Mouse (Mus musculus): ENCODE data around the gene Crebl2. TPM values are rescaled to one million over a fixed set of nuclear protein-coding genes. Genes with fewer than 3 reads are reported as not detected.

The Crebl2 gene
- polyA plus RNA-seq, 1 experiment from 2014 or later = 2.2 TPM

DNA sequence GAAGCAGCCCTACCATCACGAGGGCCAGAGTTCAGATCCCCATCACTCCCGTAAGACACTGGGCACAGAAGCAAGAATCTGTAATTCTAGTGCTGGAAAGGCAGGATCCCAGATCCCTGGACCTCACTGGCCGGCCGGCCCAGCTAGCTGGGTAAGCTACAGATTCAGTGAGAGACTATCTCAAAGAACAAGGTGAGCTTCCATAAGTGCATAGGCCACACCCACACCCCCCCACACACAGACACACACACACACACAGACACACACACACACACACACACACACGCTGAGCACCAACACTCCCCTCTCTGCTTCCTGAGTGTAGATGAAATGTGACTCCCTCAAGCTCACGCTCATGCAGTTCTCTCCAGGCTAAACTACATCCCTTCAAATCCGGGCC lies 60.5 kb downstream of the Crebl2 start:
- peaks cover 11% of the 10 kb centered on the region for H3K4me1 ChIP-seq (replicated peaks)
- H3K4me3 ChIP-seq = no peak overlapping the region
- H3K9ac ChIP-seq = no peak overlapping the region
- peaks cover 4% of the 10 kb centered on the region; the same call in 1 of the 2 replicates for H3K27me3 ChIP-seq
- no peak overlapping the region for H3K27ac ChIP-seq
- 77% methylated on average over 7 of the region's 7 CpGs for WGBS
- ATAC-seq (replicated peaks; ENCODE audit: insufficient number of reproducible peaks, insufficient read depth, low FRiP score, low read depth) = no peak
- no peaks in the 10 kb centered on the region for H3K36me3 ChIP-seq
- no peaks in the 10 kb centered on the region for H3K9me3 ChIP-seq (replicated peaks)
- H3K4me2 ChIP-seq = no peak overlapping the region

DNA sequence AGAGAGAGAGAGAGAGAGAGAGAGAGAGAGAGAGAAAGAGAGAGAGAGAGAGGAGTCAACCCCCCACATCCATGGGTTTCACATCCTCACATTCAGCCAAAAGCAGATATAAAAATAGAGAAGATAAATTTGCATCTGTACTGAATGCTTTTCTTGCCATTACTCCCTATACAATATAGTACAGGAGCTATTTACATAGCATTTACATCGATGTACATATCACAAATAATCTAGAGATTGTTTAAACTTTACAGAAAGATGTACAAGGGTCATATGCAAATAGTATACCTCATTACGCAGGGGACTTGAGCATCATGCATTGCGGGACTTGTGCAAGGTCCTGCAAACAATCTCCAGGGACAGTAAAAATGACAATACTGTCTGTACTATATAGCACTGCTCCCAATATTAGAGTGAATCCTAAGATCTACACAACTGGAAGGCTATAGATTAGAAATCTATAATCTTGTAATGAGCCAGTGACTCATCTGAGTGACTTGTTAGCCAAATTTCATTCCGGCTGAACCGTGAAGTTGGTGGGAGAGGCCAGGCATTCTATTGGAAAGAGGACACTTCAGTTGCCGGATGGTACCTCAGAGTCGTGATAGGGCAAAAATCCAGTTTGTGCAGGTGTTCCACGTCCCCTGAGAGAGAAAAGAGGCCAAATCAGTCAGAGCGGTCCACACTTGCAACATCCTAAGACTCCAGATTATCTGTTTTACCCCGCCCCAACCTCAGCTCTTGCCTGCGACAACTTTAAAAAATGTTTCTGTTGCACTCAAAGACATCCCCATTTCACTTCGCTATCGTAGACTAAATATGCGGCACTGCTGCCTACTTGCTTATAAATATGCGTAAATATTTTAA lies 66.8 kb downstream of the Crebl2 start:
- peaks cover 10% of the 10 kb centered on the region for H3K4me1 ChIP-seq (replicated peaks)
- H3K9ac ChIP-seq = peak overlapping the region; percentile 72
- peak overlapping the region; percentile 100; the same call in 1 of the 2 replicates for H3K27ac ChIP-seq
- H3K9me3 ChIP-seq (replicated peaks) = no peaks in the 10 kb centered on the region
- no peaks in the 10 kb centered on the region for H3K27me3 ChIP-seq
- peak overlapping the region; percentile 87 for H3K4me2 ChIP-seq
- ATAC-seq (replicated peaks; ENCODE audit: insufficient number of reproducible peaks, insufficient read depth, low FRiP score, low read depth) = no peak
- 49% methylated on average over 15 of the region's 15 CpGs for WGBS
- H3K4me3 ChIP-seq = peak overlapping the region; percentile 63
- no peaks in the 10 kb centered on the region for H3K36me3 ChIP-seq

DNA sequence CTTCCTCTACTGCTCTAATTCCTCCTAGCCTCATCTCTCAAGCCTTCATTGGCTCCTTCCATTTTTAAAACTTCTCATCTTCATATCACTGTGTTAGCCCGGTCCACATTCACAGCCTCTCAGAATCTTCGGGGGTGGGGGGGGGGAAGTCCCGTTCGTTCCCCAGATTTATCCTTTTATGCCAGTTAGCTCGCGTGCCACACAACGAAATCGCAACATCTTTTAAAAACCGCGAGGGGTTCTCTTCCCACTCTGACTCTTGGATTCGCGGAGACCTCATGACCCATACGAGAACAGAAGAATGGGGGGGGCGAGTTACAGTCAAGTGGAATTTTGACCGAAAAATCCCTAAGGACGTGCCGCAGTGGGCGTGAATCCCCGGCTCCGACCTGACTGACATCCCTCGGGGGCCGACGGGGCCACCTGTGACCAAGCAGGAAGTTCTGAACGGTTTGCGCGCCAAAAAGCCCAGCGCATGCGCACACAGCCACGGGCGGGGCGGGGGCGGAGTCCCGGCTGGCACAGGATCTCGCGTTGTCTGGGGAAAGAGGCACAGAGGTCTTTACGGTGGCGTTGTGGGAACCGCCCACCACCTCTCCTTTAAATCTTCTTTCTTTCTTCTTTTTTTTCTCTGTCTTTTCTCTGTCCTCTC lies 67.6 kb downstream of the Crebl2 start:
- no peaks in the 10 kb centered on the region for H3K9me3 ChIP-seq (replicated peaks)
- peak; percentile 94 for ATAC-seq (replicated peaks; ENCODE audit: insufficient number of reproducible peaks, insufficient read depth, low FRiP score, low read depth)
- under 1% methylated on average over 38 of the region's 38 CpGs for WGBS
- H3K9ac ChIP-seq = peak overlapping the region; percentile 72
- no peaks in the 10 kb centered on the region for H3K36me3 ChIP-seq
- peak overlapping the region; percentile 63 for H3K4me3 ChIP-seq
- peaks cover 10% of the 10 kb centered on the region for H3K4me1 ChIP-seq (replicated peaks)
- H3K27ac ChIP-seq = peak overlapping the region; percentile 100
- H3K4me2 ChIP-seq = peak overlapping the region; percentile 87
- no peaks in the 10 kb centered on the region for H3K27me3 ChIP-seq

DNA sequence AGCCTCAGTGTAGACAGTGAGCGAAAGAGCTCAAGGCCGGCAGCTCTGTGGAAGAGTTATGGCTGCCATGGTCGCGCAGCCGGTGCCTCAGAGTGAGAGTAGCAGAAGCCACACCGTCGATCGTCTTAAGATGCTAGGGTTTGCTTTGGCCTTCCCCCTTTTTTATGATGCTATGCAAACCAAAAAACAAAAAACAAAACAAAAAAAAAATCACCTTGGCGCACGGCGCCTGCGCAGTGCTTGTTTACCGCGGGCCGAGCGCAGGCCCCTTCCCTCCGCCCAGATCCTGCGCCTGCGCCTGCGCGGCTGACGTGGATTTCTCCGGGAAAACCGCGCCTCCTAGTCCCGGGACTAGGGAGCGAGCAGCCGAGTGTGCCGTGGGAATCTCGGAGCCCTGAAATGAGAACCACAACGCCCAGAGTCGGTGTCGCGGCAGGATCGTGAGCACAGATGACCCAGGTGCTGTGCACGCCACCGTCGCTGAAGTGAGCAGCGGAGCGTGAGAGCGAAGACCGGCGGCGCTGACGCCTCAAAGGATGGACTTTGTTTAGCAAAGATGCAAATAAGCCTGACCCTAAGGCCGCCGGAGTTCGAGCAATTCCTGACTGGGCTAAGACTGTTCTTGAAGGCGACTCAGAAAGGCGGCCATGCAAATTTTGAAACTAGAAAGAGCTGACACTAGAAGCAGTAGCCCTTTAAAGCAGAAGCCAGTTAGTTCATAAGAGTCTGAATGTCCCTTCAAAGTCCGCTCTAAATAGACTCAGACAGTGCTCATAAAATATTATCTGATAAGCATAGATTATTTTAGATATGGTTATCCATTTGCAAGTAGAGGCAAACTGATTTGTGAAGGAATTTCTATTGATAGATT lies 68.4 kb downstream of the Crebl2 start, which contains the start of gene Gpr19:
Gpr19 (minus strand) TSS at position 484 of the 871 bp plus-strand sequence.
- H3K36me3 ChIP-seq = no peaks in the 10 kb centered on the region
- H3K27me3 ChIP-seq = no peaks in the 10 kb centered on the region
- peak within 1 kb of the TSS; percentile 100 for H3K27ac ChIP-seq
- under 1% methylated on average over 51 of the region's 51 CpGs for WGBS
- peak within 1 kb of the TSS; percentile 87 for H3K4me2 ChIP-seq
- peak within 1 kb of the TSS; percentile 63 for H3K4me3 ChIP-seq
- peaks cover 10% of the 10 kb centered on the region for H3K4me1 ChIP-seq (replicated peaks)
- peak within 1 kb of the TSS; percentile 72 for H3K9ac ChIP-seq
- H3K9me3 ChIP-seq (replicated peaks) = no peaks in the 10 kb centered on the region
- ATAC-seq (replicated peaks; ENCODE audit: insufficient number of reproducible peaks, insufficient read depth, low FRiP score, low read depth) = peak; percentile 94

DNA sequence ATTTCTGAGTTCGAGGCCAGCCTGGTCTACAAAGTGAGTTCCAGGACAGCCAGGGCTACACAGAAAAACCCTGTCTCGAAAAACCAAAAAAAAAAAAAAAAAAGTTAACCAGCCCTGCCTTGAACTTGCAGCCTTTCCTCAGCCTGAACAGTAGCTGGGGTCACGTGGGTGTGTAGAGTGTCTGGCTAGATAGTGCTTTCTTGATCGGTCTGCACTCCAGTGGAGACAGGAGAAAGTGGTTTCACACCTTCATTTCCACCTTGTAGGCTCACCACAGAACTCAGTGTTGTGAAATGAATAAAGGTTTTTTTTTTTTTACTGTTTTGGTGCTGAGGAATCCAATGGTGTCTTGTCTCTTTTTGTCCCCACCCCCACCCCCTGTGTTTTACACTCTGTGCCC lies 73.4 kb downstream of the Crebl2 start:
- no peak for ATAC-seq (replicated peaks; ENCODE audit: insufficient number of reproducible peaks, insufficient read depth, low FRiP score, low read depth)
- H3K9me3 ChIP-seq (replicated peaks) = no peaks in the 10 kb centered on the region
- H3K36me3 ChIP-seq = no peaks in the 10 kb centered on the region
- no peaks in the 10 kb centered on the region for H3K27me3 ChIP-seq
- H3K4me3 ChIP-seq = no peak overlapping the region
- no peak overlapping the region for H3K4me2 ChIP-seq
- peaks cover 2% of the 10 kb centered on the region; the same call in 1 of the 2 replicates for H3K4me1 ChIP-seq (replicated peaks)
- no peak overlapping the region for H3K27ac ChIP-seq
- WGBS = 82% methylated on average over 3 of the region's 4 CpGs
- H3K9ac ChIP-seq = no peak overlapping the region

DNA sequence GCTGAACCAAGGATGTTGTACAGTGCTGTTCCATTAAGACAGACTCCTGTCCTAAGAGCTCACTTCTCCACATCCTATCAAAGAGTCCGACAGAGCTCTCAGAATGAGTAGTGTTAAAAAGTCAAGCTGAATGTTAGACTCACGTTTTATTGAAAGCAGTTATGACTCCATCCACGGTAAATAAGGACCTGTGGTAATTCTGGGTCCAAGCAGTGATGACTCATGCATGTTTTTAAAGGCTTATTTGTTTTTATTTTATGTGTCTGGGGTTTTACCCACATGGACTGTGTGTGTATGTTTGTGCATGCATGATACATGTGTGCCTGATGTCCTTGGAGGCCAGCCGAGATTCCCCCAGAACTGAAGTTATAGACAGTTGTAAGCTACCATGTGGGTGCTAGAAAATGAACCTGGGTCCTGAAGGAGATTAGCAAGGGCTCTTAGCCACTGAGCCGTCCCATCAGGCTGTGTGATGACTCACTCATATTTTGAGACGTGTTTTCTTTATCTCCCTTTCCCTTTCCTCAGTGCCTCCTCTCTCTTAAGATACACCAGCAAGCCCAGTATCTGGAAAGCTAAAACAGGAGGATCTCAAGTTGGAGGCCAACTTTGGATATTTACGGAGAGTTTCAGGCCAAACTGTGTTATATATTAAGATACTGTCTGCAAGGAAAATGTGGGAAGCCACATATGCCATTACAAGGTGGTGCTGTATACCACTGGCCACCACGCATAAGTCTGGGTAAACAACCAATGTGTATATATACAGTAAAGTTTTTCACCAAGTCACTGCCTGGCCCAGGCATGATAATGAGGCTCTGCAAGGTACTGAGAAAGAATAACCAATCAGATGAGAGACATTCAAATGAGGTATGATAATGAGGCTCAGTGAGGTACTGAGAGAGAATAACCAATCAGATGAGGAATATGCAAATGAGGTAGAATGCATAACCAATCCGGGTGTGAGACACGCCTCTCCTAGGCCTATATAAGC lies 74.2 kb downstream of the Crebl2 start:
- no peaks in the 10 kb centered on the region for H3K9me3 ChIP-seq (replicated peaks)
- no peak overlapping the region for H3K4me2 ChIP-seq
- H3K27ac ChIP-seq = no peak overlapping the region
- no peak overlapping the region for H3K4me3 ChIP-seq
- H3K27me3 ChIP-seq = no peaks in the 10 kb centered on the region
- peaks cover 1% of the 10 kb centered on the region; the same call in 1 of the 2 replicates for H3K4me1 ChIP-seq (replicated peaks)
- no peaks in the 10 kb centered on the region for H3K36me3 ChIP-seq
- ATAC-seq (replicated peaks; ENCODE audit: insufficient number of reproducible peaks, insufficient read depth, low FRiP score, low read depth) = no peak
- H3K9ac ChIP-seq = no peak overlapping the region
- WGBS = 83% methylated on average over 10 of the region's 10 CpGs

DNA sequence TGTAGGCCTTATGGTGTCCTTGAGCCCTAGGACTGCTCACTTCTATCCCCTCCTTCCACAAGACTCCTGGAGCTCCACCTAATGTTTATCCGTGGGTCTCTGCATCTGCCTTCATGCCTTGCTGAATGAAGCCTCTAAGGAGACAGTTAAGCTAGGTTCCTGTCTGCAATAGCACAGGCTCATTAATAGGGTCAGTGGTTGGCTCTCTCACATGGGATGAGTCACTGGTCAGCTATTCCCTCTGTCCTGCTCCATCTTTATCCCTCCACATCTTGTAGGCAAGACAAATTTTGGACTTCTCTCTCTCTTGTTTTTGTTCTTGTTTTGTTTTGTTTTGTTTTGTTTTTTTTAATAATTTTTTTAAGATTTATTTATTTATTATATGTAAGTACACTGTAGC lies 75.9 kb downstream of the Crebl2 start:
- H3K4me2 ChIP-seq = no peak overlapping the region

More for the DNA sequence above, 75.9 kb downstream of the Crebl2 start:
- Histone ChIP-seq H3K36me3 (no peaks in the 10 kb centered on the region), H3K4me1 (replicated peaks) (no peaks in the 10 kb centered on the region), H3K9me3 (replicated peaks) (no peaks in the 10 kb centered on the region), H3K9ac (no peak overlapping the region), H3K27ac (no peak overlapping the region), H3K27me3 (no peaks in the 10 kb centered on the region), H3K4me3 (no peak overlapping the region)
- ATAC-seq (replicated peaks; ENCODE audit: insufficient number of reproducible peaks, insufficient read depth, low FRiP score, low read depth) = no peak
- 67% methylated on average over 1 of the region's 1 CpGs for WGBS

Other genes with a start within 250 kb of the Crebl2 start
- gene Mansc1, start 197.7 kb upstream of the Crebl2 start, polyA plus RNA-seq (2015; fragmentation: Nextera tagmentation; extraction: Ambion mirVana) = 5.8 and 7.1 TPM in 2 replicates
- gene Borcs5, start 190.6 kb upstream of the Crebl2 start, polyA plus RNA-seq (2015; fragmentation: Nextera tagmentation; extraction: Ambion mirVana) = 14.0 and 16.5 TPM in 2 replicates
- gene Dusp16, start 37.5 kb upstream of the Crebl2 start, polyA plus RNA-seq (2015; fragmentation: Nextera tagmentation; extraction: Ambion mirVana) = 15.8 and 15.9 TPM in 2 replicates
- 8.7 and 10.3 TPM in 2 replicates for gene Gpr19, start 68.4 kb downstream of the Crebl2 start, polyA plus RNA-seq (2015; fragmentation: Nextera tagmentation; extraction: Ambion mirVana)
- gene Cdkn1b, start 90.2 kb downstream of the Crebl2 start, polyA plus RNA-seq (2015; fragmentation: Nextera tagmentation; extraction: Ambion mirVana) = 14.4 and 18.4 TPM in 2 replicates
- gene Apold1, start 151.6 kb downstream of the Crebl2 start, polyA plus RNA-seq (2015; fragmentation: Nextera tagmentation; extraction: Ambion mirVana) = 8.2 and 8.8 TPM in 2 replicates
- gene Ddx47, start 181.5 kb downstream of the Crebl2 start, polyA plus RNA-seq (2015; fragmentation: Nextera tagmentation; extraction: Ambion mirVana) = 59.7 and 73.4 TPM in 2 replicates
- gene Gprc5a, start 235.5 kb downstream of the Crebl2 start, polyA plus RNA-seq (2015; fragmentation: Nextera tagmentation; extraction: Ambion mirVana) = 4.8 and 9.1 TPM in 2 replicates

All from heart, embryonic 15.5 days (tissue).